Mouse (Mus musculus) ES-Bruce4 (cell line): ENCODE results near the gene Dnaja1.

Experiments used
- CTCF ChIP-seq: IDR thresholded peaks from one replicate; pipeline ENCODE4 v1.8.1; 2011; ENCODE audit warnings: low read depth, low read length
- EP300 ChIP-seq: IDR thresholded peaks from 2 replicates; pipeline ENCODE4 v1.6.1; 2011; ENCODE audit warnings: low read depth, low read length; ENCODE audit not compliant: insufficient read depth

DNA sequence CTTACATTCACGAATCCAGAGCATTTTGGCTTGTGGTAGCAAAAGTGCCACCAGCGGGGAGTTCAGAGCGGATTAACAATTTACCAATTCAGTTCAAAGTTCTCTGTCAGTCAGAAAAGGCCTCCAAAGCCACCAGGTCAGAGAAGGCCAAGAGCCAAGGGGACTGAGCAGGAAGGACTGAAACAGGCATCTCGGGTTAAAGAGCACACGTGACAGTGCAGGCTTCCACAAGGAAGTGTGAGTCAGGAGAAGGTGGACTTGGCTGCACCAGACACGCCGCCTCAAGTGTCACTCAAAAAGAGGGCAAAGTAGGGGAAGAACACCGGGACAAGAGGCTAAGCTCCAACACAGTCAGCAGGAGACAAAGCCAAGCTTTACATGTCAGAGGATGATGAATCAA, 21.7 kb upstream of the Dnaja1 start:
- TF ChIP-seq CTCF (no peak), EP300 (no peak)
